Mouse (Mus musculus) ES-Bruce4 (cell line): ENCODE data around the gene Cacna1d. TPM values are rescaled to one million over a fixed set of nuclear protein-coding genes. Genes with fewer than 3 reads are reported as not detected.

Experiments used
- H3K27ac ChIP-seq: 2 replicates; pipeline ENCODE4 v1.5.1; 2012; ENCODE audit warnings: low read length, inconsistent platforms; ENCODE audit not compliant: insufficient read depth
- H3K27me3 ChIP-seq: 2 replicates; pipeline ENCODE4 v1.6.1; 2012; ENCODE audit warnings: mild to moderate bottlenecking, low read length, inconsistent platforms; ENCODE audit not compliant: control insufficient read depth, poor library complexity, insufficient read depth, severe bottlenecking
- H3K36me3 ChIP-seq: 2 replicates; pipeline ENCODE4 v1.6.1; 2012; ENCODE audit warnings: inconsistent platforms, mild to moderate bottlenecking, low read length, moderate library complexity; ENCODE audit not compliant: control insufficient read depth, poor library complexity, insufficient read depth, severe bottlenecking
- H3K4me1 ChIP-seq: one replicate; pipeline ENCODE4 v1.8.1; 2011; ENCODE audit warnings: low read length; ENCODE audit not compliant: control insufficient read depth, insufficient read depth
- H3K4me3 ChIP-seq: 2 replicates; pipeline ENCODE4 v1.5.1; 2011; ENCODE audit warnings: low read depth, mild to moderate bottlenecking, low read length
- H3K9ac ChIP-seq: 2 replicates; pipeline ENCODE4 v1.6.1; 2012; ENCODE audit warnings: low read depth, mild to moderate bottlenecking, inconsistent platforms; ENCODE audit not compliant: poor library complexity, severe bottlenecking
- H3K9me3 ChIP-seq: replicated peaks from 2 replicates; pipeline ENCODE4 v1.6.1; 2012; ENCODE audit warnings: mild to moderate bottlenecking, low read length, inconsistent platforms; ENCODE audit not compliant: control insufficient read depth, poor library complexity, insufficient read depth, severe bottlenecking
- CTCF ChIP-seq: IDR thresholded peaks from one replicate; pipeline ENCODE4 v1.8.1; 2011; ENCODE audit warnings: low read depth, low read length
- EP300 ChIP-seq: IDR thresholded peaks from 2 replicates; pipeline ENCODE4 v1.6.1; 2011; ENCODE audit warnings: low read depth, low read length; ENCODE audit not compliant: insufficient read depth
- POLR2A ChIP-seq: IDR thresholded peaks from one replicate; pipeline ENCODE4 v1.8.1; 2011; ENCODE audit warnings: low read length; ENCODE audit not compliant: insufficient read depth
- polyA plus RNA-seq: library from polyadenylated mRNA; stranded (reverse); fragments of >200 nt; gene quantifications from 2 replicates; pipeline ENCODE4 v1.2.4, GENCODE M21; 2011; ENCODE audit warnings: low read depth; ENCODE audit not compliant: missing spikeins, insufficient read depth, insufficient read length

The Cacna1d gene
- polyA plus RNA-seq, 1 experiment: 0.24 TPM

- no peaks in the 10 kb centered on the region for H3K4me1 ChIP-seq
- H3K4me3 ChIP-seq: no peak overlapping the region
- no peaks in the 10 kb centered on the region for H3K27me3 ChIP-seq
- TF ChIP-seq POLR2A (no peak), EP300 (no peak), CTCF (no peak)
- no peak overlapping the region for H3K27ac ChIP-seq
- H3K9me3 ChIP-seq: no peaks in the 10 kb centered on the region
- H3K9ac ChIP-seq: no peak overlapping the region
- H3K36me3 ChIP-seq: no peaks in the 10 kb centered on the region
Observed at GRCm38 (mm10) chr14:30038431-30038830, 452.8 kb downstream of the Cacna1d start.

GRCm38 (mm10) chr14:30033405-30033804 is 457.9 kb downstream of the Cacna1d start:
- Histone ChIP-seq H3K4me1 (no peaks in the 10 kb centered on the region), H3K4me3 (no peak overlapping the region), H3K9ac (no peak overlapping the region), H3K9me3 (no peaks in the 10 kb centered on the region), H3K36me3 (no peaks in the 10 kb centered on the region), H3K27me3 (no peaks in the 10 kb centered on the region), H3K27ac (no peak overlapping the region)
- no peak for TF ChIP-seq CTCF
- no peak for TF ChIP-seq EP300
- TF ChIP-seq POLR2A: no peak

GRCm38 (mm10) chr14:30027378-30027777 is 463.9 kb downstream of the Cacna1d start:
- H3K36me3 ChIP-seq: no peaks in the 10 kb centered on the region
- no peaks in the 10 kb centered on the region for H3K9me3 ChIP-seq
- TF ChIP-seq POLR2A (no peak), CTCF (peak; percentile 76)
- no peak overlapping the region for H3K27ac ChIP-seq
- H3K9ac ChIP-seq: no peak overlapping the region
- H3K4me3 ChIP-seq: no peak overlapping the region
- H3K27me3 ChIP-seq: no peaks in the 10 kb centered on the region
- no peaks in the 10 kb centered on the region for H3K4me1 ChIP-seq

- no peak overlapping the region for H3K9ac ChIP-seq
- no peak overlapping the region for H3K27ac ChIP-seq
- H3K4me1 ChIP-seq: no peaks in the 10 kb centered on the region
- no peaks in the 10 kb centered on the region for H3K36me3 ChIP-seq
- no peak for TF ChIP-seq CTCF
- no peak for TF ChIP-seq POLR2A
- no peak for TF ChIP-seq EP300
- no peak overlapping the region for H3K4me3 ChIP-seq
- no peaks in the 10 kb centered on the region for H3K9me3 ChIP-seq
- no peaks in the 10 kb centered on the region for H3K27me3 ChIP-seq
Observed at GRCm38 (mm10) chr14:30024387-30024786, 466.9 kb downstream of the Cacna1d start.

DNA sequence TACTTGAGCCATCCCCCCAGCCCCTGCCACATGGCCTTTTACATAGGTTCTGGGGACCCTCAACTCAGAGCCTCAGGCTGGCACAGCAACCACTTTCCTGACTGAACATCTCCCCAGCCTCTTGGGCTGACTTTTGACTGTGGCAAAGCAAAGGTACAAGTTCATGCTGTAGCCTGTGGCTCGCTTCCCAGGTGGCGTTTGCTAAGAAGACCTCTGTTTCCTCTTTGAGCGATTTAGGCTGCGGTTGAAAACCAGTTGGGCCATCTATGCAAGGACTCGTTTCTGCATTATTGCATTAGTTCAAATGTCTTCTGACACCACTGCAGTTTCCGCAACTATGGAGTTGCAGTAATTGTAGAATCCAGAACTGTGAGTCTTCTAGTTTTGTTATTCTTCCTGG is 468.8 kb downstream of the Cacna1d start:
- TF ChIP-seq CTCF: no peak
- no peak for TF ChIP-seq POLR2A
- no peak for TF ChIP-seq EP300
- Histone ChIP-seq H3K4me3 (no peak overlapping the region), H3K4me1 (no peaks in the 10 kb centered on the region), H3K36me3 (no peaks in the 10 kb centered on the region), H3K9me3 (no peaks in the 10 kb centered on the region), H3K27ac (no peak overlapping the region), H3K27me3 (no peaks in the 10 kb centered on the region), H3K9ac (no peak overlapping the region)

- Histone ChIP-seq H3K4me1 (no peaks in the 10 kb centered on the region), H3K27me3 (no peaks in the 10 kb centered on the region), H3K9ac (no peak overlapping the region), H3K27ac (no peak overlapping the region), H3K4me3 (no peak overlapping the region), H3K36me3 (no peaks in the 10 kb centered on the region), H3K9me3 (no peaks in the 10 kb centered on the region)
- TF ChIP-seq CTCF: no peak
Observed at GRCm38 (mm10) chr14:30019792-30020575, 471.3 kb downstream of the Cacna1d start.
